Mouse (Mus musculus) testis, adult 2 months (tissue): Measurements from ENCODE around the gene Acvr2b. TPM values are rescaled to one million over a fixed set of nuclear protein-coding genes. Genes with fewer than 3 reads are reported as not detected.

ENCODE experiments used
- H3K27ac ChIP-seq: fragments of 200-500 bp; 2 replicates; pipeline ENCODE4 v1.5.1; 2012; ENCODE audit warnings: low read depth, low read length; ENCODE audit not compliant: control insufficient read depth, insufficient read depth
- H3K27me3 ChIP-seq: fragments of 200-500 bp; 2 replicates; pipeline ENCODE4 v1.6.1; 2012; ENCODE audit warnings: mild to moderate bottlenecking, low read length, moderate library complexity; ENCODE audit not compliant: control insufficient read depth, insufficient read depth
- H3K36me3 ChIP-seq: fragments of 200-500 bp; 2 replicates; pipeline ENCODE4 v1.6.1; 2012; ENCODE audit warnings: mild to moderate bottlenecking, low read length; ENCODE audit not compliant: control insufficient read depth, insufficient read depth
- H3K4me1 ChIP-seq: fragments of 200-500 bp; 2 replicates; pipeline ENCODE4 v1.6.1; 2012; ENCODE audit warnings: low read length; ENCODE audit not compliant: control insufficient read depth, insufficient read depth
- H3K4me3 ChIP-seq: fragments of 200-500 bp; 2 replicates; pipeline ENCODE4 v1.5.1; 2012; ENCODE audit warnings: low read depth, mild to moderate bottlenecking, low read length, moderate library complexity, mixed read lengths; ENCODE audit not compliant: control insufficient read depth
- CTCF ChIP-seq: fragments of 200-500 bp; IDR thresholded peaks from 2 replicates; pipeline ENCODE4 v1.5.1; 2012; ENCODE audit warnings: low read depth, mild to moderate bottlenecking, inconsistent platforms, low read length, moderate library complexity; ENCODE audit not compliant: control insufficient read depth, insufficient read depth, insufficient replicate concordance
- POLR2A ChIP-seq: fragments of 200-500 bp; IDR thresholded peaks from 2 replicates; pipeline ENCODE4 v1.6.1; 2012; ENCODE audit warnings: low read depth, mild to moderate bottlenecking, inconsistent platforms, low read length, moderate library complexity; ENCODE audit not compliant: control insufficient read depth
- polyA plus RNA-seq: library from polyadenylated mRNA; depleted of rRNA; stranded (reverse); fragments of >200 nt; gene quantifications from 2 replicates; pipeline ENCODE4 v1.2.3, GENCODE M21; 2012

Acvr2b gene
- polyA plus RNA-seq, 1 experiment, result 2.3 TPM

- Histone ChIP-seq H3K4me3 (no peak overlapping the region), H3K36me3 (no peaks in the 10 kb centered on the region; the same call in none of the 2 replicates)
- TF ChIP-seq CTCF (no peak), POLR2A (no peak)
Measured at GRCm38 (mm10) chr9:119455967-119456366, 54.0 kb downstream of the Acvr2b start.

GRCm38 (mm10) chr9:119457122-119457521 lies 55.2 kb downstream of the Acvr2b start:
- Histone ChIP-seq H3K36me3 (no peaks in the 10 kb centered on the region; the same call in none of the 2 replicates), H3K4me1 (peaks cover 10% of the 10 kb centered on the region), H3K4me3 (no peak overlapping the region), H3K27me3 (no peaks in the 10 kb centered on the region), H3K27ac (peak overlapping the region; percentile 64; the same call in 1 of the 2 replicates)
- TF ChIP-seq CTCF, result no peak
- TF ChIP-seq POLR2A, result no peak

More at GRCm38 (mm10) chr9:119455967-119456366, 54.0 kb downstream of the Acvr2b start:
- peaks cover 10% of the 10 kb centered on the region for H3K4me1 ChIP-seq
- H3K27ac ChIP-seq, result no peak overlapping the region
- no peaks in the 10 kb centered on the region for H3K27me3 ChIP-seq

GRCm38 (mm10) chr9:119460410-119460809 lies 58.5 kb downstream of the Acvr2b start:
- Histone ChIP-seq H3K27ac (no peak overlapping the region), H3K4me3 (no peak overlapping the region), H3K36me3 (no peaks in the 10 kb centered on the region), H3K4me1 (peaks cover 10% of the 10 kb centered on the region), H3K27me3 (no peaks in the 10 kb centered on the region)
- peak; percentile 91; the same call in 1 of the 2 replicates for TF ChIP-seq CTCF
- TF ChIP-seq POLR2A, result no peak

- H3K27me3 ChIP-seq, result no peaks in the 10 kb centered on the region
- no peaks in the 10 kb centered on the region for H3K4me1 ChIP-seq
- H3K27ac ChIP-seq, result no peak overlapping the region
- H3K36me3 ChIP-seq, result no peaks in the 10 kb centered on the region; the same call in 1 of the 2 replicates
- TF ChIP-seq POLR2A (no peak), CTCF (no peak)
- H3K4me3 ChIP-seq, result no peak overlapping the region
Measured at GRCm38 (mm10) chr9:119465056-119465455, 63.1 kb downstream of the Acvr2b start.

- Histone ChIP-seq H3K4me3 (no peak overlapping the region), H3K36me3 (no peaks in the 10 kb centered on the region; the same call in 1 of the 2 replicates), H3K27ac (no peak overlapping the region), H3K4me1 (no peaks in the 10 kb centered on the region), H3K27me3 (no peaks in the 10 kb centered on the region)
- peak; percentile 51; the same call in 1 of the 2 replicates for TF ChIP-seq CTCF
- TF ChIP-seq POLR2A, result no peak
Measured at GRCm38 (mm10) chr9:119465595-119465994, 63.7 kb downstream of the Acvr2b start.

- H3K4me1 ChIP-seq, result no peaks in the 10 kb centered on the region
- no peak overlapping the region for H3K27ac ChIP-seq
- TF ChIP-seq POLR2A (no peak), CTCF (no peak)
- no peaks in the 10 kb centered on the region; the same call in 1 of the 2 replicates for H3K36me3 ChIP-seq
- no peak overlapping the region for H3K4me3 ChIP-seq
- no peaks in the 10 kb centered on the region for H3K27me3 ChIP-seq
Measured at GRCm38 (mm10) chr9:119469691-119470353, 67.9 kb downstream of the Acvr2b start.

GRCm38 (mm10) chr9:119472412-119472918 lies 70.5 kb downstream of the Acvr2b start:
- no peak overlapping the region for H3K4me3 ChIP-seq

GRCm38 (mm10) chr9:119473011-119473410 lies 71.1 kb downstream of the Acvr2b start:
- TF ChIP-seq POLR2A (no peak), CTCF (no peak)
- no peaks in the 10 kb centered on the region for H3K36me3 ChIP-seq
- H3K27ac ChIP-seq, result no peak overlapping the region
- H3K4me1 ChIP-seq, result no peaks in the 10 kb centered on the region; the same call in 1 of the 2 replicates
- no peaks in the 10 kb centered on the region for H3K27me3 ChIP-seq
- H3K4me3 ChIP-seq, result no peak overlapping the region

More at GRCm38 (mm10) chr9:119472412-119472918, 70.5 kb downstream of the Acvr2b start:
- Histone ChIP-seq H3K36me3 (no peaks in the 10 kb centered on the region), H3K27ac (no peak overlapping the region), H3K27me3 (no peaks in the 10 kb centered on the region), H3K4me1 (no peaks in the 10 kb centered on the region; the same call in 1 of the 2 replicates)
- TF ChIP-seq POLR2A (no peak), CTCF (no peak)
